Mouse (Mus musculus) splenic B cell, adult 2 months (primary cell): ENCODE measurements around the gene Phf20.

Source experiments
- DNase-seq: peaks from one replicate; pipeline ENCODE4 v3.0.0-alpha.2; 2011; ENCODE audit warnings: low read depth, low spot score
- H3K27me3 ChIP-seq: 2 replicates; pipeline ENCODE4 v1.6.1; 2012; ENCODE audit warnings: mild to moderate bottlenecking, low read length, moderate library complexity, mixed read lengths; ENCODE audit not compliant: control insufficient read depth, poor library complexity, insufficient read depth, severe bottlenecking
- H3K36me3 ChIP-seq: 2 replicates; pipeline ENCODE4 v1.6.1; 2012; ENCODE audit warnings: mild to moderate bottlenecking, low read length, moderate library complexity, mixed read lengths; ENCODE audit not compliant: control insufficient read depth, poor library complexity, insufficient read depth, severe bottlenecking

The Phf20 gene

DNA sequence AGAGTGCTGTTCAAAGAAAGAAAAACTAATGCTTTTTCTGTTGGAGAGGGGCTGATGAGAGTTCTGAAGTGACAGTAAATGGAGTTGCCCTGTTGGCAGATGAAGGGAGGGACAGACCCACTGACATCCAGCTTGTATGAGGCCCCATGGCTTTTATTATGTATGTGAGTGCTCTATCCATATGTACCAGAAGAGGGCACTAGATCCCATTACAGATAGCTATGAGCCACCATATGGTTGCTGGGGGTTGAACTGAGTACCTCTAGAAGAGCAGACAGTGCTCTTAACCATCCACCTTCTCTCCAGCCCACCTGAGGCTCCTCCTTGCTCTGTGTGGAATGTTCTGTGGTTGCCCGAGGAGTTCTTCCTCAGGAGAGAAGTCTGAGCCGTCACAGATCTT is 109.6 kb downstream of the Phf20 start:
- peak; percentile 79 for DNase-seq
- no peaks in the 10 kb centered on the region for H3K27me3 ChIP-seq

DNA sequence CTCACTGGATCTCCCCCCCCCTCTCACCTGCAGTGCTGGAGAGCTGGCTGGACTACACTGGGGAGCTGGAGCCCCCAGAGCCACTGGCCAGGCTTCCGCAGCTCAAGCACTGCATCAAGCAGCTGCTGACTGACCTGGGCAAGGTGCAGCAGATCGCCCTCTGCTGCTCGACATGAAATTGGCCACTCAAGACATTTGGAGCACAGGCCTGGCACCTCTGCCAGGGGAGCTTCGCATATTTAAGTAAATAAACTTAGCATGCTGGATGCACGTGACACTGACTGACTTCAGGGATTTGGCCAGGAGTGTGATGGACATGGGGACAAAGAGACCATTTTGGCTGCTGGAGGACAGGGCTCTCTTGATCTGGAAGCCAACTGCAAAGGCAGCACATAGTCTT is 111.0 kb downstream of the Phf20 start:
- Histone ChIP-seq H3K36me3 (peaks cover 5% of the 10 kb centered on the region; the same call in 1 of the 2 replicates), H3K27me3 (no peaks in the 10 kb centered on the region)
- peak; percentile 63 for DNase-seq

More for the DNA sequence above, 109.6 kb downstream of the Phf20 start:
- peaks cover 6% of the 10 kb centered on the region; the same call in 1 of the 2 replicates for H3K36me3 ChIP-seq

DNA sequence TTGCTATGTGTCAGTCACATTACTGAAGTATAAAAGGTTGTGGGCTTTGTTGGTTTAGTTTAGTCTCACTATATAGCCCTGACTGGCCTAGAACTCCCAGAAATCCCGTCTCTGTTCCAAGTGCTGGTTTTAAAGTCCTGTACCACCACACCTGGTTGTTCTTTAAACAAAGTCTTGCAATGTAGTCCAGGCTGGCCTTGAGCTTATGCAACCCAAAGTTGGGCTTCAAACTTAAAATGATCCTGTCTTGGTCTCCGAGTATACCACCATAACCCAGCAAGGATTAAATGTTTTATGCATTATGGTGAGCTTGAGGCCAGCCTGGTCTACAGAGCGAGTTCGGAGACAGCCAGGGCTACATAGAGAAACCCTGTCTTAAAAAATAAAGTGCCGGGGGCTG is 113.7 kb downstream of the Phf20 start:
- Histone ChIP-seq H3K36me3 (peaks cover 3% of the 10 kb centered on the region; the same call in 1 of the 2 replicates), H3K27me3 (no peaks in the 10 kb centered on the region)
- no peak for DNase-seq

DNA sequence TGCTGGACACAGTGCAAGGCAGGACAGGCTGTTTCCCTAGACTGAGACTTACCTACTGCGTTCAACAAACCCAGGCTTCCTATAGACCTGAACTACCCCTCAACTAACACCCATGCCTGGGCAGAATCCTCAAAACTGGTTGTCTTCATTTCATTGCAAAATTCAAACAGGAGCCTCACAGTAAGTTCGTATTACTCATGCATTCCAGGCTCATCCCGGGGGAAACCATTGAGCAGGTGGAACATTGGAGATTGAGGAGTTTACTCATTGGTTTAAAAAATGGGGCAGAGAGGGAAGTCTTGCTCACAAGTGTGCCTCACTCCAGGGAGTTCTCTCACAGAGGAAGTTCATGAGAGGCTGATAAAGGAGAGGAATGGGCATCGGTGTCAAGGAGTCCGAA is 114.2 kb downstream of the Phf20 start:
- no peaks in the 10 kb centered on the region for H3K27me3 ChIP-seq
- H3K36me3 ChIP-seq: peaks cover 3% of the 10 kb centered on the region; the same call in 1 of the 2 replicates
- no peak for DNase-seq

GRCm38 (mm10) chr2:156310945-156311344 is 114.7 kb downstream of the Phf20 start:
- peaks cover 3% of the 10 kb centered on the region; the same call in 1 of the 2 replicates for H3K36me3 ChIP-seq
- no peaks in the 10 kb centered on the region for H3K27me3 ChIP-seq
- peak; percentile 44 for DNase-seq

- peaks cover 4% of the 10 kb centered on the region; the same call in 1 of the 2 replicates for H3K36me3 ChIP-seq
- H3K27me3 ChIP-seq: no peaks in the 10 kb centered on the region
- peak; percentile 46 for DNase-seq
Measured at GRCm38 (mm10) chr2:156311441-156311840, 115.2 kb downstream of the Phf20 start.

GRCm38 (mm10) chr2:156311841-156312291 is 115.6 kb downstream of the Phf20 start:
- DNase-seq: no peak
- no peaks in the 10 kb centered on the region for H3K27me3 ChIP-seq
- H3K36me3 ChIP-seq: peaks cover 5% of the 10 kb centered on the region; the same call in 1 of the 2 replicates

DNA sequence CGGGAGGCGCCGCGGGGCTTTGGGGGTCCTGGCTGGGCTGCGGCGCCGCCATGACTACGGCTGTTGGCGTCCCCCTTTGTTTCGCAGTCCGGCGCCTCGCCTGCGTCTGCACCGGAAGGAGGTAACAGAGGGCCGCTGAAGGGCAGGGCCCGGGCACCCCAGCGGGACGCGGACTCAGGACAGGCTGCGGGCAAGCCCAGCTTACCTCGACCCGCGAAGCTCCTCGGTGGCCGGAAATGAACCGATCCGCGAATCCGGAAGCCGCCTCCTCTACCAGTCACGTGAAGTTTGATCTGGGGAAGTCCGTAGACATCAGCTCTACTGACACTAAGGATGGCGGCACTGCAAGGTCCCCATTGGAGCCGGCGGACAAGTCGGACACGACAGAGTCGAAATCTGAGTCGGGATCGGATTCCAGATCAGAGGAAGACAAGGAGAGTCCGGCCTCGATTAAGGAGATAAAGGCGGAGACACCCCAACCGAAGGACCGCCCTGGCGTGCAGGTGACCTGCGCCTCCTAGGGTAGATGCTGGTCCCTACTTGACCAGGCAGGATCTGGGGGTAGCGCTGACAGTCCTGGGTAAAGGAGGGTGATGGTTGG is 116.1 kb downstream of the Phf20 start, which contains the start of the genes Cnbd2 and Scand1:
Gene Cnbd2 (plus strand): TSS at position 3 of the 601 bp plus-strand sequence.
Gene Scand1 (minus strand): TSS at position 408 of the 601 bp plus-strand sequence.
- DNase-seq: peak; percentile 93
- H3K27me3 ChIP-seq: no peaks in the 10 kb centered on the region
- peaks cover 5% of the 10 kb centered on the region; the same call in 1 of the 2 replicates for H3K36me3 ChIP-seq

GRCm38 (mm10) chr2:156313153-156313552 is 116.9 kb downstream of the Phf20 start:
- Histone ChIP-seq H3K27me3 (no peaks in the 10 kb centered on the region), H3K36me3 (peaks cover 5% of the 10 kb centered on the region; the same call in 1 of the 2 replicates)
- peak; percentile 51 for DNase-seq

- Histone ChIP-seq H3K27me3 (no peaks in the 10 kb centered on the region), H3K36me3 (peaks cover 5% of the 10 kb centered on the region; the same call in 1 of the 2 replicates)
- DNase-seq: no peak
Measured at GRCm38 (mm10) chr2:156314811-156315210, 118.5 kb downstream of the Phf20 start.

DNA sequence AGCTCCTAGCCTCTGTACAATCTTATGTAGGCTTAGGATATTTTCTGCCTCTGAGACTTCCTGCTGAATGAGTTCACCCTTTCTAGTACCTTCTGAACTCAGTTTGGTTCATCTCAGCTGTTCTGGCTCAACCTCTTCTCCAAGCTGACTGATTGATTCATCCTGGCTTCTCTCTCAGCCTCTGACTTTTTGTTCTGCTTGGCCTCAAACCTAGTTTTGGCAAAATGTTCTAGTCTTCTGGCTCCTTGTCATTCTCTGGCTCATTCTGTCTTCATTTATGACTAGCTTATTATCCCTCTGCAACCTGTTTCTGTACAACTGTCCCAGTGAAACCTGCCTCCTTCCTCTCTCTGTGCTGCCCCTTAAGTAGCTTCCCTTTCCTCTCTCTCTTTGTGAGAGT is 122.2 kb downstream of the Phf20 start:
- Histone ChIP-seq H3K27me3 (no peaks in the 10 kb centered on the region), H3K36me3 (peaks cover 10% of the 10 kb centered on the region; the same call in 1 of the 2 replicates)
- DNase-seq: no peak

GRCm38 (mm10) chr2:156321538-156321937 is 125.3 kb downstream of the Phf20 start:
- no peak for DNase-seq
- Histone ChIP-seq H3K36me3 (peaks cover 7% of the 10 kb centered on the region; the same call in 1 of the 2 replicates), H3K27me3 (no peaks in the 10 kb centered on the region)

- H3K36me3 ChIP-seq: peaks cover 6% of the 10 kb centered on the region; the same call in 1 of the 2 replicates
- DNase-seq: no peak
- no peaks in the 10 kb centered on the region for H3K27me3 ChIP-seq
Measured at GRCm38 (mm10) chr2:156324116-156324588, 127.9 kb downstream of the Phf20 start.

DNA sequence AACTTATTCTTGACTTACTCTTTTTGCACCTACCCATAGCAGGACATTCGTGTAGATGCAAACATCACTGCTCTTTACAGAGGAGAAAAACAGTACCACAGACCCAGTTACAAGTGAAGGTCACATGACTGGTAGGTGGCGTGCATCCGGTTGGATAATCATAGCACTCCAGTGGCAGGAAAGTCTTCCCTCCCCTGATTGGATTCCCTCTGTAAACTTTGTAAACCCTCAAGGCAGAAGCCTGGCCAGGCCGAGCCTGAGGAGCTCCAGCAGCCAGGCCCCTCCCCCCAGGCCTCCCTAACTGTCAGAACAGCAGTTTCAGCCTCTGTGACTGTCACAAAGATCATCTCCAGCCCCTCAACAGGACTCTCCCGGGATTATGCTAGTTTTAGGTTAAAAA is 128.4 kb downstream of the Phf20 start:
- DNase-seq: no peak
- Histone ChIP-seq H3K27me3 (no peaks in the 10 kb centered on the region), H3K36me3 (peaks cover 6% of the 10 kb centered on the region; the same call in 1 of the 2 replicates)

- Histone ChIP-seq H3K36me3 (no peaks in the 10 kb centered on the region), H3K27me3 (no peaks in the 10 kb centered on the region)
- no peak for DNase-seq
Measured at GRCm38 (mm10) chr2:156330681-156331080, 134.4 kb downstream of the Phf20 start.
